Mouse (Mus musculus) cerebellum, adult 18-20 months (tissue): ENCODE measurements around the gene 4930402H24Rik.

Experiments
- DNase-seq, 2 experiments: peaks; one replicate each; pipeline ENCODE4 v3.0.0; 2021

4930402H24Rik gene

GRCm38 (mm10) chr2:130805146-130805545 lies 101.1 kb downstream of the 4930402H24Rik start:
- DNase-seq: no peak

GRCm38 (mm10) chr2:130803706-130804105 lies 102.5 kb downstream of the 4930402H24Rik start:
- peak; percentile 31 to 34 for DNase-seq

GRCm38 (mm10) chr2:130795731-130796130 lies 110.5 kb downstream of the 4930402H24Rik start:
- DNase-seq: no peak

GRCm38 (mm10) chr2:130791722-130792121 lies 114.5 kb downstream of the 4930402H24Rik start:
- DNase-seq: peak; percentile 88 to 92

- DNase-seq: no peak
Observed at GRCm38 (mm10) chr2:130789642-130790041, 116.6 kb downstream of the 4930402H24Rik start.

- DNase-seq: no peak
Observed at GRCm38 (mm10) chr2:130789039-130789438, 117.2 kb downstream of the 4930402H24Rik start.

- no peak for DNase-seq
Observed at GRCm38 (mm10) chr2:130784939-130785338, 121.3 kb downstream of the 4930402H24Rik start.

GRCm38 (mm10) chr2:130780615-130781303 lies 125.4 kb downstream of the 4930402H24Rik start:
- DNase-seq: no peak

- DNase-seq: no peak
Observed at GRCm38 (mm10) chr2:130779935-130780334, 126.3 kb downstream of the 4930402H24Rik start.

GRCm38 (mm10) chr2:130776610-130777009 lies 129.6 kb downstream of the 4930402H24Rik start:
- DNase-seq: no peak

GRCm38 (mm10) chr2:130767483-130767882 lies 138.7 kb downstream of the 4930402H24Rik start:
- DNase-seq: no peak

GRCm38 (mm10) chr2:130765396-130765795 lies 140.8 kb downstream of the 4930402H24Rik start:
- no peak for DNase-seq

- DNase-seq: no peak
Observed at GRCm38 (mm10) chr2:130760876-130761275, 145.3 kb downstream of the 4930402H24Rik start.

- peak; percentile 12 to 34 for DNase-seq
Observed at GRCm38 (mm10) chr2:130755061-130755607, 151.1 kb downstream of the 4930402H24Rik start.

GRCm38 (mm10) chr2:130754596-130754995 lies 151.6 kb downstream of the 4930402H24Rik start:
- DNase-seq: peak; percentile 17 to 36

- no peak for DNase-seq
Observed at GRCm38 (mm10) chr2:130750449-130750848, 155.8 kb downstream of the 4930402H24Rik start.

GRCm38 (mm10) chr2:130749708-130750107 lies 156.5 kb downstream of the 4930402H24Rik start:
- no peak for DNase-seq

GRCm38 (mm10) chr2:130743576-130743975 lies 162.6 kb downstream of the 4930402H24Rik start:
- DNase-seq: no peak

- no peak for DNase-seq
Observed at GRCm38 (mm10) chr2:130740096-130740495, 166.1 kb downstream of the 4930402H24Rik start.

- no peak for DNase-seq
Observed at GRCm38 (mm10) chr2:130738019-130738418, 168.2 kb downstream of the 4930402H24Rik start.

GRCm38 (mm10) chr2:130735281-130735680 lies 170.9 kb downstream of the 4930402H24Rik start:
- DNase-seq: peak; percentile 9 to 14

GRCm38 (mm10) chr2:130733444-130733843 lies 172.8 kb downstream of the 4930402H24Rik start:
- DNase-seq: no peak

GRCm38 (mm10) chr2:130731855-130732254 lies 174.4 kb downstream of the 4930402H24Rik start:
- no peak for DNase-seq

GRCm38 (mm10) chr2:130730746-130731145 lies 175.5 kb downstream of the 4930402H24Rik start:
- no peak for DNase-seq
